Mouse (Mus musculus) midbrain, postnatal 0 days (tissue): ENCODE data around the gene Fmo3. TPM values are rescaled to one million over a fixed set of nuclear protein-coding genes. Genes with fewer than 3 reads are reported as not detected.

ENCODE experiments used
- ATAC-seq: fragments of 200-750 bp; cut with Nextera tagmentation; 2 replicates; pipeline ENCODE4 v1.8.0; 2017; ENCODE audit warnings: moderate number of reproducible peaks, mild to moderate bottlenecking, moderate TSS enrichment, moderate library complexity; ENCODE audit not compliant: low FRiP score
- DNase-seq: peaks from one replicate; pipeline ENCODE4 v3.0.0-alpha.2; 2015; ENCODE audit warnings: low spot score
- H3K27ac ChIP-seq: fragments of 300-500 bp; sonication (generic); 2 replicates; pipeline ENCODE4 v1.5.1; 2014; ENCODE audit warnings: low read depth, mild to moderate bottlenecking, low read length, mixed read lengths
- H3K27me3 ChIP-seq: fragments of 300-500 bp; sonication (generic); 2 replicates; pipeline ENCODE4 v1.6.1; 2014; ENCODE audit warnings: low read length, control low read depth, mixed read lengths; ENCODE audit not compliant: insufficient read depth
- H3K36me3 ChIP-seq: fragments of 300-500 bp; sonication (generic); 2 replicates; pipeline ENCODE4 v1.6.1; 2014; ENCODE audit warnings: low read length, control low read depth, mixed read lengths; ENCODE audit not compliant: insufficient read depth
- H3K4me1 ChIP-seq: fragments of 300-500 bp; sonication (generic); 2 replicates; pipeline ENCODE4 v1.6.1; 2014; ENCODE audit warnings: mild to moderate bottlenecking, control low read depth, antibody characterized with exemption, low read length, mixed read lengths; ENCODE audit not compliant: insufficient read depth
- H3K4me2 ChIP-seq: fragments of 300-500 bp; sonication (generic); 2 replicates; pipeline ENCODE4 v1.6.1; 2014; ENCODE audit warnings: low read depth, mild to moderate bottlenecking, low read length, mixed read lengths; ENCODE audit not compliant: poor library complexity, severe bottlenecking
- H3K4me3 ChIP-seq: fragments of 300-500 bp; sonication (generic); 2 replicates; pipeline ENCODE4 v1.5.1; 2014; ENCODE audit warnings: low read depth, mild to moderate bottlenecking, low read length, moderate library complexity
- H3K9ac ChIP-seq: fragments of 300-500 bp; sonication (generic); replicated peaks from 2 replicates; pipeline ENCODE4 v1.6.1; 2014; ENCODE audit warnings: mild to moderate bottlenecking, low read length, moderate library complexity, mixed read lengths; ENCODE audit not compliant: poor library complexity, severe bottlenecking
- H3K9me3 ChIP-seq: fragments of 300-500 bp; sonication (generic); 2 replicates; pipeline ENCODE4 v1.6.1; 2016; ENCODE audit warnings: low read length, control low read depth
- CTCF ChIP-seq: IDR thresholded peaks from 2 replicates; pipeline ENCODE4 v1.5.1; 2016; ENCODE audit warnings: antibody characterized with exemption, mild to moderate bottlenecking
- WGBS: fragments of 180-500 bp; shearing (Covaris S2); extraction: QIAGEN DNeasy Blood & Tissue Kit; methylation state at CpG from one replicate; pipeline ENCODE4 v1.1.7; 2014; 5-methylcytosine and 5-hydroxymethylcytosine counted together
- polyA plus RNA-seq: library from polyadenylated mRNA; unstranded; fragments of >200 nt; fragmentation: Nextera tagmentation; extraction: Ambion mirVana; gene quantifications from 2 replicates; pipeline ENCODE4 v1.2.1, GENCODE M21; 2015
- total RNA-seq: library from RNA; depleted of rRNA; stranded (reverse); fragments of >200 nt; gene quantifications from 2 replicates; pipeline ENCODE4 v1.2.3, GENCODE M21; 2014

The Fmo3 gene
- total and polyA plus RNA-seq, 2 experiments from 2014 or later = not detected

DNA sequence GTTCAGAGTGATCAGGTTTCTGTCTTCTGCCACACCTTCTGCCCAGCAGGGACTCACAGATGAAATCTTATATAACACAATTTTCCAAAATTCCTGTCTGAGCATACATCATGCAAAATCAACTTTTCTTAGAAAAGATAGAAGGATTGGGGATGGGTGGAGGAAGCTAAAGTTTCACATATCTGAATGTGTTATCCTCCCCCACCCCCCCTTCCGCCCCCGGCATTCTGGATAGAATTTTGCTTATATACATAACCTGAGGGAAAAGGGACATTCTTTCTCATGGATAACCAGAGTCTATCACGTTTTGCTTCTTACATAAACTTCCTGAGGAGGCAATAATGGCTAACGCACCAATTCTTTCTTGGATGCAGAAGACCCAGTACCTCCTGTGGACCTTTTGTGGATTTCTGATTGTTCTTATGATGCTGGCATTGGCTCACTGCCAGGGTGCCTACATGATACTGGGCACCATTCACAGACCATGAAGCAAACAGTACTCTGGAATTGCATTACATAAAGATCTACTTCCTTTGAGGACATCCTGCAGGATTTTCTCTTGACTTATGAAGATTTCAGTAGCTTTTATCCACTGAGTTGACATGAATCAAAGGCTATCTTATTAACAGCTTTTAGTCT is 49.8 kb downstream of the Fmo3 start:
- 66% methylated on average over 4 of the region's 4 CpGs for WGBS
- ATAC-seq = no peak

DNA sequence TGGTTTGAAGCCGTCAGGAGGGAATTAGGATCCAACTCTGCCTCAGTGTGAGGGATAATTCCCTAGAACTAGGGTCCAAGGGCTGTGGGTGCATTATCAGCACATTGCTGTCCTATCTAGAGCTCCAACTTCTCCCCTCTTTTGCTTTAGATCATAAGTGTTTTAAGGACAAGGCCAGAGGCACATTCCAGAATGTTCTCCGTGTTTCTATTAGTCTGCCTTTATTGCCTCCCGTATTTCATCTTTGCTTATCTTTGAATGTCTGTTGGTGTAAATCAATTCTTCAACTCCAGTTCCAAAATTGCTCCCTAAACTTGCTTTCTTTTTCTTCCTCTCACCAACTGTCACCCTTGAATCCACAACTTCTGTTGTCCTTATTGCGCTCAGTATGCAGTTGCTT is 51.9 kb downstream of the Fmo3 start:
- Histone ChIP-seq H3K4me3 (no peak overlapping the region), H3K4me1 (no peaks in the 10 kb centered on the region), H3K9me3 (no peaks in the 10 kb centered on the region), H3K36me3 (no peaks in the 10 kb centered on the region), H3K4me2 (no peak overlapping the region), H3K27ac (no peak overlapping the region), H3K27me3 (no peaks in the 10 kb centered on the region), H3K9ac (no peak overlapping the region)
- 88% methylated on average over 4 of the region's 4 CpGs for WGBS
- no peak for TF ChIP-seq CTCF
- DNase-seq = no peak
- no peak for ATAC-seq

More for the DNA sequence above, 49.8 kb downstream of the Fmo3 start:
- DNase-seq = no peak
- Histone ChIP-seq H3K4me1 (no peaks in the 10 kb centered on the region), H3K4me2 (no peak overlapping the region), H3K27ac (no peak overlapping the region), H3K4me3 (no peak overlapping the region), H3K9me3 (no peaks in the 10 kb centered on the region), H3K9ac (no peak overlapping the region), H3K36me3 (no peaks in the 10 kb centered on the region), H3K27me3 (no peaks in the 10 kb centered on the region)
- no peak for TF ChIP-seq CTCF

DNA sequence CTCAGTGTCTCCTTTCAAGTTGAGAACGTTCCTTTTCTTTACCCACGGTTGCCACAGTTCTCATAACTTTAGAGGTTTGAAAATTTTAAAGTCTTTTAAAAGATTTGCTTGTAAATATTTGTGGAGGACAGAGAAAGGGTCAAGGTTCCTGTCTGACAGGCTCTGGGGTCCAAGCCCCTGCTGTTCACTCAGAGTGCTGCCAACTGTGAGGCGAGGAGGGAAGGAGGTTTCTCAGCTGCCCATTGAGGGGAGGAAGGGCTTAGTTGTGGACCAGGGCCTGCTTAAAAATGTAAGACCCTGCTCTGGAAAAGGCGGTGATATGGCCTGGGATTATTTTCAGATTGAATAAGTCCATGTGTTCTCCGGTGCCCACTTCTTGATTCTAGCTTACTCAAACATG is 52.4 kb downstream of the Fmo3 start:
- 82% methylated on average over 5 of the region's 5 CpGs for WGBS

DNA sequence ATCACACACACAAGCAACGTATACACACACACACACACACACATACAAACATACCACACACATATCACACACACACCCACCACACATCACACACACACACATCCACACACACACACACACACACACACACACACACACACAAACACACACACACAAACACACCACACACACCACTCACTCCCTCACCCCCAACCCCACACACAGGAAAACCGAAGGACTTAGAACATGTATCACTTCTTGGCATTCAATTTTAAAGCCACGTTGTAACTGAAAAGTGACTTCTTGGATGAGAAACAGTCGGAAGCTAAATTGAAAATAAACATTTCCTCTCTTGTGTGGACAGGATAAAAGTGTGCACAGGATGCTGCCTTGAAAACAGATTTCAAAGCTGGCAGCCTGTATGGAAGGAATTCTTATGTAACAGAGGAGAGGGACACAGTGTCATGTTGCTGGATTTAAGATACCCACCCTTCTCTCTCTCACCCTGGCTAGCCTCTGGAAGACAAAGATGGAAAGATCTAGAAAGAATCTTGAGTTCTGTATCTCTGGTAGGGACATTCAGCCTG is 52.9 kb downstream of the Fmo3 start:
- H3K4me3 ChIP-seq = no peak overlapping the region
- ATAC-seq = no peak
- no peaks in the 10 kb centered on the region for H3K27me3 ChIP-seq
- DNase-seq = no peak
- H3K27ac ChIP-seq = no peak overlapping the region
- H3K9me3 ChIP-seq = no peaks in the 10 kb centered on the region
- TF ChIP-seq CTCF = no peak
- H3K4me1 ChIP-seq = no peaks in the 10 kb centered on the region
- H3K4me2 ChIP-seq = no peak overlapping the region
- no peaks in the 10 kb centered on the region for H3K36me3 ChIP-seq
- no peak overlapping the region for H3K9ac ChIP-seq
- WGBS = 79% methylated on average over 4 of the region's 4 CpGs

More for the DNA sequence above, 52.4 kb downstream of the Fmo3 start:
- Histone ChIP-seq H3K36me3 (no peaks in the 10 kb centered on the region), H3K27me3 (no peaks in the 10 kb centered on the region), H3K4me2 (no peak overlapping the region), H3K4me1 (no peaks in the 10 kb centered on the region), H3K9me3 (no peaks in the 10 kb centered on the region), H3K4me3 (no peak overlapping the region), H3K9ac (no peak overlapping the region), H3K27ac (no peak overlapping the region)
- ATAC-seq = no peak
- no peak for DNase-seq
- no peak for TF ChIP-seq CTCF

DNA sequence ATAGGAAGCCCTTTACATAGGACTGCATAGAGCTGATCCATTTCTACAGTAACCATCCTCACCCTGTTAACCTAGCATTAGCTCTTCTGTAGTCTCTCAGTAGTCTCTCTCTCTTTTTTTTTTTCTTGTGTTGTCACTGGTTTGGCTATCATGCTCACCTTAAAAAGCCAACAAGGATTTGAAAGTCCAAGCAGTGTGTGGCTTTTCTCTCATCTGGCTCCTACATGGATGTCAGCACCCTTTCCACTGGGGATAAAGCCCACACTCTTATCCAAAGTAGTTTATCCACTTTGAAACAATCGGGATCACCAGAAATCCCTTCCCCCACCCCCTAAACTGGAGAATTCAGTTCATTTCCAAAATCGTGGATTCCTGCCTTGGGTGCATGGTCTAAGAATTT is 53.7 kb downstream of the Fmo3 start:
- DNase-seq = no peak
- no peak for TF ChIP-seq CTCF
- no peaks in the 10 kb centered on the region for H3K9me3 ChIP-seq
- no peaks in the 10 kb centered on the region for H3K4me1 ChIP-seq
- no peaks in the 10 kb centered on the region for H3K27me3 ChIP-seq
- H3K4me2 ChIP-seq = no peak overlapping the region
- no peak for ATAC-seq
- H3K27ac ChIP-seq = no peak overlapping the region
- no peaks in the 10 kb centered on the region for H3K36me3 ChIP-seq
- H3K9ac ChIP-seq = no peak overlapping the region
- no peak overlapping the region for H3K4me3 ChIP-seq
- 67% methylated on average over 2 of the region's 2 CpGs for WGBS

DNA sequence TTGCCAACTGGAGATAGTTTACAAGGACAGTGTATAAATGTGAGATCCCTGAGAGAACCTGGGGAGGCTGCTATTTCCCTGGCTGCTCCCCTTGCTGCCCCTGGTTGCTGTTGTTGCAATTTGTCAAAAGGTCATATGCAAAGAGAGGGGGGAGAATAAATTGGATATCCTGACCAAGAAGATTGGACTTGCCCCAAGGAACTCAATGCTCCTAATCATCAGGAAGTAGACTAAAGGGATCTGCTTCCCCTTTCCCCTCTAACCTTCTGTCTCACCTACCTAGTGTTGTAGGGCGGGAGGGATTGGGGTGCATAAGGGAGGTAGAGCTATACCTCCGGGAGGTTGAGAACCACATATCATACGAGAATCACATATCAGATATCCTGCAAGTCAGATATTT is 55.2 kb downstream of the Fmo3 start:
- Histone ChIP-seq H3K27ac (no peak overlapping the region), H3K27me3 (no peaks in the 10 kb centered on the region), H3K9ac (no peak overlapping the region), H3K9me3 (no peaks in the 10 kb centered on the region), H3K4me1 (no peaks in the 10 kb centered on the region), H3K4me2 (no peak overlapping the region), H3K36me3 (no peaks in the 10 kb centered on the region), H3K4me3 (no peak overlapping the region)
- no peak for TF ChIP-seq CTCF
- DNase-seq (no peak), ATAC-seq (no peak)
- WGBS = 95% methylated on average over 3 of the region's 3 CpGs
